Mouse (Mus musculus) stomach, embryonic 16.5 days (tissue): Measurements from ENCODE around the gene Duox1. TPM values are rescaled to one million over a fixed set of nuclear protein-coding genes. Genes with fewer than 3 reads are reported as not detected.
"Not testable (repeated sequence)": the region's sequence is repeated elsewhere in the genome, so short reads cannot be mapped to it uniquely, and the experiment has no call there.

Experiments used
- ATAC-seq: fragments of 200-750 bp; cut with Nextera tagmentation; 2 replicates; pipeline ENCODE4 v1.8.0; 2017; ENCODE audit warnings: moderate number of reproducible peaks, moderate TSS enrichment; ENCODE audit not compliant: insufficient read depth, low FRiP score
- H3K27ac ChIP-seq: fragments of 300-500 bp; sonication (generic); 2 replicates; pipeline ENCODE4 v1.5.1; 2014; ENCODE audit warnings: low read length
- H3K27me3 ChIP-seq: fragments of 300-500 bp; sonication (generic); 2 replicates; pipeline ENCODE4 v1.6.1; 2014; ENCODE audit warnings: low read length, control low read depth, mixed read lengths; ENCODE audit not compliant: control insufficient read depth, insufficient read depth
- H3K36me3 ChIP-seq: fragments of 300-500 bp; sonication (generic); 2 replicates; pipeline ENCODE4 v1.6.1; 2014; ENCODE audit warnings: low read length; ENCODE audit not compliant: control insufficient read depth, insufficient read depth
- H3K4me1 ChIP-seq: fragments of 300-500 bp; sonication (generic); 2 replicates; pipeline ENCODE4 v1.6.1; 2014; ENCODE audit warnings: low read length, control low read depth, mixed read lengths; ENCODE audit not compliant: control insufficient read depth, insufficient read depth
- H3K4me2 ChIP-seq: fragments of 300-500 bp; sonication (generic); 2 replicates; pipeline ENCODE4 v1.6.1; 2014; ENCODE audit warnings: low read depth, low read length, mixed read lengths
- H3K4me3 ChIP-seq: fragments of 300-500 bp; sonication (generic); replicated peaks from 2 replicates; pipeline ENCODE4 v1.5.1; 2014; ENCODE audit warnings: mild to moderate bottlenecking, low read length
- H3K9ac ChIP-seq: fragments of 300-500 bp; sonication (generic); 2 replicates; pipeline ENCODE4 v1.6.1; 2014; ENCODE audit warnings: low read length
- H3K9me3 ChIP-seq: fragments of 300-500 bp; sonication (generic); replicated peaks from 2 replicates; pipeline ENCODE4 v1.6.1; 2016; ENCODE audit warnings: low read length, control low read depth; ENCODE audit not compliant: control insufficient read depth
- WGBS: fragments of 180-500 bp; shearing (Covaris S2); extraction: QIAGEN DNeasy Blood & Tissue Kit; methylation state at CpG from one replicate; pipeline ENCODE4 v1.1.7; 2014; 5-methylcytosine and 5-hydroxymethylcytosine counted together
- polyA plus RNA-seq: library from polyadenylated mRNA; unstranded; fragments of >200 nt; fragmentation: Nextera tagmentation; extraction: Ambion mirVana; gene quantifications from 2 replicates; pipeline ENCODE4 v1.2.1, GENCODE M21; 2015

The Duox1 gene
- polyA plus RNA-seq, 1 experiment from 2014 or later = 2.7 TPM

DNA sequence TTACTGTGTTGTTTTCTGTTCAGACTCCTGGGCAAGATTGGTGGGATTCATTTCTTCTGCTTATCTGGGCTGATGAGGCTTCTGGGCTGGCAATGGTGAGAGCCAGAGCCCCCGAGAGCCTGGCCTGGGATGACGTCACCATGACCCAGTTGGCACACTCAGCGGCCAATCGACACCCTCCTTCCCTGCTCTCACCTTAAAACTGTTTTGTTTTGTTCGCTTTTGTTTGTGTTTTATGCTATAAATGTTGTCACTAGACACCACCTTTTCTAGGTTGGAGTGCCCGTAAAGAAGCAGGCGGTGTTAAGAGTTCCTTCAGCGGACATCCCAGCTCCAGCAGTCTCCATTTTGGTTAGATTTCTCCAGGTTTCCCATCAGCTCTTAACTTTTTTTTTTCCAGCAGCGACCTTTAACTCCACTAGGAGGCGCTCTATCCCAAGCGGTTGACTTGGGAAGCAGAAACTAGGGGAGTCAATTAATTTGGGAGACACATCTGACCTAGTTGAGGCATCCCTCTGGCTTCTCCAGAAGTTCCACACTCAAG is 65.4 kb downstream of the Duox1 start:
- no peak overlapping the region for H3K27ac ChIP-seq
- no peaks in the 10 kb centered on the region for H3K4me1 ChIP-seq
- H3K4me3 ChIP-seq = peak overlapping the region; percentile 26; the same call in 1 of the 2 replicates
- WGBS = 13% methylated on average over 11 of the region's 11 CpGs
- H3K9ac ChIP-seq = no peak overlapping the region
- peak overlapping the region; percentile 47 for H3K4me2 ChIP-seq
- H3K36me3 ChIP-seq = no peaks in the 10 kb centered on the region
- no peaks in the 10 kb centered on the region for H3K27me3 ChIP-seq
- no peak for ATAC-seq
- no peaks in the 10 kb centered on the region for H3K9me3 ChIP-seq

- WGBS = 67% methylated on average over 16 of the region's 16 CpGs
- H3K9ac ChIP-seq = no peak overlapping the region
- ATAC-seq = no peak
Measured at GRCm38 (mm10) chr2:122381329-122382103, 66.0 kb downstream of the Duox1 start.

GRCm38 (mm10) chr2:122382121-122382520 is 66.6 kb downstream of the Duox1 start:
- Histone ChIP-seq H3K4me1 (no peaks in the 10 kb centered on the region), H3K36me3 (no peaks in the 10 kb centered on the region), H3K27ac (no peak overlapping the region), H3K4me3 (no peak overlapping the region), H3K9me3 (no peaks in the 10 kb centered on the region), H3K27me3 (no peaks in the 10 kb centered on the region), H3K9ac (no peak overlapping the region), H3K4me2 (no peak overlapping the region)
- no peak for ATAC-seq
- 79% methylated on average over 6 of the region's 6 CpGs for WGBS

More at GRCm38 (mm10) chr2:122381329-122382103, 66.0 kb downstream of the Duox1 start:
- Histone ChIP-seq H3K27ac (no peak overlapping the region), H3K4me1 (no peaks in the 10 kb centered on the region), H3K27me3 (no peaks in the 10 kb centered on the region), H3K9me3 (no peaks in the 10 kb centered on the region), H3K36me3 (no peaks in the 10 kb centered on the region), H3K4me2 (no peak overlapping the region), H3K4me3 (no peak overlapping the region)

DNA sequence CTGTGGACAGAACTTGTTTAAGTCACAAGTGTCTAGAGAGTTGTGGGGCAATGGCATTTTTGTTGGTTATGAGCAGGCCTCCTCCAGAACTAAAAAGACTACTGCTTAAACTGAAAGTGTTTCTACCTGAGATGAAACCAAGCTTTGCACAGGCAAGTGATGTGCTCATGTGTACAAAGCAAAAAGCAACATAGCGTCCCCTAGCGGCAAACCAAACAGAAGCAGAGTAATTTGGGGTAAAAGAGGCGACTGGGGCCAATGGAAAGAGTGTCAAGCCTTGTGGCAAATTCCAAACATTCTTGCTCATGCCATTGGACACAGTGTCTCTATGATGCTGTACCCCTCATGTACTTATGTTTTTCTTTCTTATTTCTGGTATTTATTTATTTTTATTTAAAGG is 69.6 kb downstream of the Duox1 start:
- Histone ChIP-seq H3K9ac (no peak overlapping the region), H3K27ac (no peak overlapping the region), H3K4me1 (no peaks in the 10 kb centered on the region), H3K36me3 (no peaks in the 10 kb centered on the region), H3K4me3 (no peak overlapping the region), H3K4me2 (no peak overlapping the region), H3K27me3 (no peaks in the 10 kb centered on the region), H3K9me3 (no peaks in the 10 kb centered on the region)
- no peak for ATAC-seq
- 39% methylated on average over 3 of the region's 3 CpGs for WGBS

GRCm38 (mm10) chr2:122387135-122387534 is 71.7 kb downstream of the Duox1 start:
- 90% methylated on average over 3 of the region's 3 CpGs for WGBS
- H3K9me3 ChIP-seq, H3K27me3 ChIP-seq, H3K4me1 ChIP-seq, H3K36me3 ChIP-seq, H3K4me2 ChIP-seq, H3K4me3 ChIP-seq, H3K27ac ChIP-seq, H3K9ac ChIP-seq, ATAC-seq: not testable (repeated sequence)

GRCm38 (mm10) chr2:122396150-122396549 is 80.7 kb downstream of the Duox1 start:
- no peaks in the 10 kb centered on the region for H3K27me3 ChIP-seq
- H3K4me2 ChIP-seq = no peak overlapping the region
- WGBS = 88% methylated on average over 1 of the region's 1 CpGs
- H3K4me3 ChIP-seq = no peak overlapping the region
- H3K9me3 ChIP-seq = no peaks in the 10 kb centered on the region
- no peaks in the 10 kb centered on the region for H3K36me3 ChIP-seq
- no peaks in the 10 kb centered on the region for H3K4me1 ChIP-seq
- no peak overlapping the region for H3K27ac ChIP-seq
- no peak overlapping the region for H3K9ac ChIP-seq
- ATAC-seq = no peak

Other genes with a start within 250 kb of the Duox1 start
- gene Spg11, start 197.3 kb upstream of the Duox1 start, polyA plus RNA-seq = 8.8 and 9.7 TPM in 2 replicates
- 368 and 395 TPM in 2 replicates for gene B2m, start 168.0 kb upstream of the Duox1 start, polyA plus RNA-seq
- gene Trim69, start 155.0 kb upstream of the Duox1 start, polyA plus RNA-seq = 0.12 TPM in 2 replicates
- not detected in 2 replicates for gene Patl2, start 129.5 kb upstream of the Duox1 start, polyA plus RNA-seq
- not detected in 2 replicates for gene Terb2, start 129.4 kb upstream of the Duox1 start, polyA plus RNA-seq
- 50.9 and 52.4 TPM in 2 replicates for gene Sord, start 80.9 kb upstream of the Duox1 start, polyA plus RNA-seq
- 1.6 and 2.6 TPM in 2 replicates for gene Duox2, start 17.2 kb upstream of the Duox1 start, polyA plus RNA-seq
- gene Duoxa2, start 16.8 kb upstream of the Duox1 start, polyA plus RNA-seq = 3.4 and 6.1 TPM in 2 replicates
- 11.4 and 17.4 TPM in 2 replicates for gene Duoxa1, start 1.9 kb upstream of the Duox1 start, polyA plus RNA-seq
- 1.1 and 2.5 TPM in 2 replicates for gene Shf, start 53.5 kb downstream of the Duox1 start, polyA plus RNA-seq
- gene Slc28a2, start 110.8 kb downstream of the Duox1 start, polyA plus RNA-seq = 16.7 and 17.7 TPM in 2 replicates
- 0.12 TPM in 1 of 2 replicates, not detected in the other for gene Gm14085, start 169.3 kb downstream of the Duox1 start, polyA plus RNA-seq